8 mouse cellular contexts compared by ENCODE assay signal in genomic region chr11:106192241-106192640, GRCm38 (mm10). TPM values are rescaled to one million over a fixed set of nuclear protein-coding genes. Genes with fewer than 3 reads are reported as not detected.
A peak's percentile ranks its signal among the peaks of the same experiment; 100 is the strongest.
DNase-seq lines count a peak whose midpoint lies in the region; ATAC-seq and TF ChIP-seq lines count a peak whose summit lies in the region.
"Had no signal": no experiment of that assay in that cellular context is flagged by ENCODE, and none has a peak within 500 bp of the region (broad histone marks: within the 10 kb centered on the region; RNA-seq: fewer than 3 reads in every experiment).

No protein-coding gene starts in this region.

- ATAC-seq in lung, postnatal 0 days, result no peak
- no peak for ATAC-seq in forebrain, embryonic 13.5 days
- no peak for ATAC-seq in liver, embryonic 13.5 days (ENCODE audit: low read depth)
- no peak for ATAC-seq in stomach, postnatal 0 days (ENCODE audit: low FRiP score, low TSS enrichment)

- no peaks in the 10 kb centered on the region for H3K27me3 ChIP-seq in lung, postnatal 0 days (replicated peaks; ENCODE audit: insufficient read depth, low read length)
- H3K27me3 ChIP-seq in forebrain, embryonic 13.5 days, result no peaks in the 10 kb centered on the region
- no peaks in the 10 kb centered on the region for H3K27me3 ChIP-seq in liver, embryonic 13.5 days
- H3K27me3 ChIP-seq in stomach, postnatal 0 days (ENCODE audit: control insufficient read depth, insufficient read depth, low read length), result no peaks in the 10 kb centered on the region

- H3K36me3 ChIP-seq in lung, postnatal 0 days (ENCODE audit: insufficient read depth, low read length), result no peaks in the 10 kb centered on the region
- peaks cover 10% of the 10 kb centered on the region; the same call in 1 of the 2 replicates for H3K36me3 ChIP-seq in forebrain, embryonic 13.5 days (ENCODE audit: poor library complexity, severe bottlenecking)
- peaks cover 9% of the 10 kb centered on the region for H3K36me3 ChIP-seq in liver, embryonic 13.5 days
- H3K36me3 ChIP-seq in stomach, postnatal 0 days (ENCODE audit: control insufficient read depth, insufficient read depth, low read length), result no peaks in the 10 kb centered on the region

- no peak for DNase-seq in lung, postnatal 0 days (ENCODE audit: low spot score)
- DNase-seq in lung, adult 18-20 months, result no peak
- no peak for DNase-seq in liver, embryonic 13.5 days
- DNase-seq in stomach, postnatal 0 days (ENCODE audit: low spot score), result no peak
- no peak for DNase-seq in layer of hippocampus, adult 11-12 months (ENCODE audit: low spot score)
- no peak for DNase-seq in left cerebral cortex, postnatal 36 days (ENCODE audit: low spot score in 2 of 2)
- DNase-seq: right cerebral cortex, postnatal 14 days had no signal

- H3K9ac ChIP-seq in lung, postnatal 0 days (replicated peaks; ENCODE audit: low read depth), result no peak overlapping the region
- H3K9ac ChIP-seq in forebrain, embryonic 13.5 days, result no peak overlapping the region
- H3K9ac ChIP-seq in liver, embryonic 13.5 days, result peak overlapping the region; percentile 87
- no peak overlapping the region for H3K9ac ChIP-seq in stomach, postnatal 0 days (ENCODE audit: low read length)

- intact Hi-C loops in left cerebral cortex, postnatal 36 days (cut with DNase I), result no loop called here

- TF ChIP-seq CTCF in lung, postnatal 0 days (IDR thresholded peaks at IDR 0.05), result no peak
- TF ChIP-seq CTCF in stomach, postnatal 0 days (IDR thresholded peaks at IDR 0.05; ENCODE audit: low read depth), result no peak

- 67% methylated on average over 5 of the region's 5 CpGs for WGBS in lung, postnatal 0 days
- WGBS in forebrain, embryonic 13.5 days, result 92% methylated on average over 5 of the region's 5 CpGs
- 31% methylated on average over 5 of the region's 5 CpGs for WGBS in liver, embryonic 13.5 days (ENCODE audit: insufficient replicate concordance)
- WGBS in stomach, postnatal 0 days, result 77% methylated on average over 5 of the region's 5 CpGs

- peak overlapping the region; percentile 71; the same call in 1 of the 2 replicates for H3K4me2 ChIP-seq in lung, postnatal 0 days (replicated peaks; ENCODE audit: low read depth, low read length)
- peak overlapping the region; percentile 80 for H3K4me2 ChIP-seq in forebrain, embryonic 13.5 days
- peak overlapping the region; percentile 92 for H3K4me2 ChIP-seq in liver, embryonic 13.5 days
- peak overlapping the region; percentile 86 for H3K4me2 ChIP-seq in stomach, postnatal 0 days (replicated peaks; ENCODE audit: low read depth)

- no peak for TF ChIP-seq EP300 in lung, postnatal 0 days (IDR thresholded peaks at IDR 0.05)
- TF ChIP-seq EP300 in stomach, postnatal 0 days (optimal IDR thresholded peaks at IDR 0.05), result no peak

- H3K27ac ChIP-seq in lung, postnatal 0 days (ENCODE audit: low read length), result no peak overlapping the region
- H3K27ac ChIP-seq in forebrain, embryonic 13.5 days, result no peak overlapping the region
- peak overlapping the region; percentile 95 for H3K27ac ChIP-seq in liver, embryonic 13.5 days
- H3K27ac ChIP-seq in stomach, postnatal 0 days (replicated peaks), result no peak overlapping the region

- no peaks in the 10 kb centered on the region for H3K4me1 ChIP-seq in lung, postnatal 0 days (ENCODE audit: insufficient read depth, low read depth, low read length)
- H3K4me1 ChIP-seq in forebrain, embryonic 13.5 days, result peaks cover 16% of the 10 kb centered on the region
- peaks cover 29% of the 10 kb centered on the region for H3K4me1 ChIP-seq in liver, embryonic 13.5 days (replicated peaks)
- no peaks in the 10 kb centered on the region; the same call in 1 of the 2 replicates for H3K4me1 ChIP-seq in stomach, postnatal 0 days (replicated peaks; ENCODE audit: control insufficient read depth, insufficient read depth)

- H3K4me3 ChIP-seq in lung, postnatal 0 days (ENCODE audit: low read depth, low read length), result no peak overlapping the region
- H3K4me3 ChIP-seq in forebrain, embryonic 13.5 days, result peak overlapping the region; percentile 76
- peak overlapping the region; percentile 78 for H3K4me3 ChIP-seq in liver, embryonic 13.5 days (replicated peaks)
- H3K4me3 ChIP-seq in stomach, postnatal 0 days (ENCODE audit: low read depth, low read length), result peak overlapping the region; percentile 65; the same call in 1 of the 2 replicates

- H3K9me3 ChIP-seq in lung, postnatal 0 days (ENCODE audit: low read length), result no peaks in the 10 kb centered on the region
- H3K9me3 ChIP-seq in forebrain, embryonic 13.5 days (replicated peaks), result no peaks in the 10 kb centered on the region
- no peaks in the 10 kb centered on the region for H3K9me3 ChIP-seq in liver, embryonic 13.5 days (replicated peaks)
- H3K9me3 ChIP-seq in stomach, postnatal 0 days (ENCODE audit: control insufficient read depth, low read length), result no peaks in the 10 kb centered on the region

RNA-seq across cellular contexts. Expression of gene Strada, which starts 9.7 kb away (rescaled TPM):
- 14.9 and 15.4 TPM in 2 replicates for polyA plus RNA-seq in lung, postnatal 0 days (2015; fragmentation: Nextera tagmentation; extraction: Ambion mirVana)
- 33.4 and 33.5 TPM in 2 replicates for polyA plus RNA-seq in forebrain, embryonic 13.5 days (2015; fragmentation: Nextera tagmentation; extraction: Ambion mirVana)
- 9.4 and 10.5 TPM in 2 replicates for polyA plus RNA-seq in liver, embryonic 13.5 days (2015; fragmentation: Nextera tagmentation; extraction: Ambion mirVana)
- 9.9 and 11.8 TPM in 2 replicates for polyA plus RNA-seq in stomach, postnatal 0 days (2015; fragmentation: Nextera tagmentation; extraction: Ambion mirVana)
- total RNA-seq in left cerebral cortex, postnatal 36 days (2021), result 10 to 100 TPM; 26.6 to 31.2 TPM

RNA-seq across cellular contexts. Expression of gene Ccdc47, which starts 23.9 kb away (rescaled TPM):
- polyA plus RNA-seq in lung, postnatal 0 days (2015; fragmentation: Nextera tagmentation; extraction: Ambion mirVana), result 67.7 and 71.1 TPM in 2 replicates
- polyA plus RNA-seq in forebrain, embryonic 13.5 days (2015; fragmentation: Nextera tagmentation; extraction: Ambion mirVana), result 78.6 and 83.9 TPM in 2 replicates
- 41.5 and 50.9 TPM in 2 replicates for polyA plus RNA-seq in liver, embryonic 13.5 days (2015; fragmentation: Nextera tagmentation; extraction: Ambion mirVana)
- 51.4 and 52.5 TPM in 2 replicates for polyA plus RNA-seq in stomach, postnatal 0 days (2015; fragmentation: Nextera tagmentation; extraction: Ambion mirVana)
- total RNA-seq in left cerebral cortex, postnatal 36 days (2021), result 10 to 100 TPM; 79.5 to 86.6 TPM

RNA-seq across cellular contexts. Expression of gene Ddx42, which starts 24.5 kb away (rescaled TPM):
- 35.3 and 38.4 TPM in 2 replicates for polyA plus RNA-seq in lung, postnatal 0 days (2015; fragmentation: Nextera tagmentation; extraction: Ambion mirVana)
- polyA plus RNA-seq in forebrain, embryonic 13.5 days (2015; fragmentation: Nextera tagmentation; extraction: Ambion mirVana), result 93.0 and 102 TPM in 2 replicates
- 26.8 and 31.6 TPM in 2 replicates for polyA plus RNA-seq in liver, embryonic 13.5 days (2015; fragmentation: Nextera tagmentation; extraction: Ambion mirVana)
- 27.2 TPM in 2 replicates for polyA plus RNA-seq in stomach, postnatal 0 days (2015; fragmentation: Nextera tagmentation; extraction: Ambion mirVana)
- 10 to 100 TPM; 63.0 to 68.0 TPM for total RNA-seq in left cerebral cortex, postnatal 36 days (2021)

RNA-seq across cellular contexts. Expression of gene Limd2, which starts 31.6 kb away (rescaled TPM):
- polyA plus RNA-seq in lung, postnatal 0 days (2015; fragmentation: Nextera tagmentation; extraction: Ambion mirVana), result 225 and 226 TPM in 2 replicates
- 253 and 279 TPM in 2 replicates for polyA plus RNA-seq in forebrain, embryonic 13.5 days (2015; fragmentation: Nextera tagmentation; extraction: Ambion mirVana)
- 82.2 and 87.8 TPM in 2 replicates for polyA plus RNA-seq in liver, embryonic 13.5 days (2015; fragmentation: Nextera tagmentation; extraction: Ambion mirVana)
- 45.3 and 48.7 TPM in 2 replicates for polyA plus RNA-seq in stomach, postnatal 0 days (2015; fragmentation: Nextera tagmentation; extraction: Ambion mirVana)
- total RNA-seq in left cerebral cortex, postnatal 36 days (2021), result 100 to 1,000 TPM in 1 of 2 experiments, 10 to 100 TPM in 1; 98.5 to 104 TPM

RNA-seq across cellular contexts. Expression of gene Gm10840, which starts 31.6 kb away (rescaled TPM):
- polyA plus RNA-seq in lung, postnatal 0 days (2015; fragmentation: Nextera tagmentation; extraction: Ambion mirVana), result not detected in 2 replicates
- polyA plus RNA-seq in forebrain, embryonic 13.5 days (2015; fragmentation: Nextera tagmentation; extraction: Ambion mirVana), result not detected in 2 replicates
- polyA plus RNA-seq in liver, embryonic 13.5 days (2015; fragmentation: Nextera tagmentation; extraction: Ambion mirVana), result not detected in 2 replicates
- not detected in 2 replicates for polyA plus RNA-seq in stomach, postnatal 0 days (2015; fragmentation: Nextera tagmentation; extraction: Ambion mirVana)
- total RNA-seq in left cerebral cortex, postnatal 36 days (2021), result not detected
